Mouse (Mus musculus) testis, adult 2 months (tissue): ENCODE measurements around the gene Rprd1b. TPM values are rescaled to one million over a fixed set of nuclear protein-coding genes. Genes with fewer than 3 reads are reported as not detected.

Experiments used
- H3K27ac ChIP-seq: fragments of 200-500 bp; 2 replicates; pipeline ENCODE4 v1.5.1; 2012; ENCODE audit warnings: low read depth, low read length; ENCODE audit not compliant: control insufficient read depth, insufficient read depth
- H3K27me3 ChIP-seq: fragments of 200-500 bp; 2 replicates; pipeline ENCODE4 v1.6.1; 2012; ENCODE audit warnings: mild to moderate bottlenecking, low read length, moderate library complexity; ENCODE audit not compliant: control insufficient read depth, insufficient read depth
- H3K36me3 ChIP-seq: fragments of 200-500 bp; 2 replicates; pipeline ENCODE4 v1.6.1; 2012; ENCODE audit warnings: mild to moderate bottlenecking, low read length; ENCODE audit not compliant: control insufficient read depth, insufficient read depth
- H3K4me1 ChIP-seq: fragments of 200-500 bp; 2 replicates; pipeline ENCODE4 v1.6.1; 2012; ENCODE audit warnings: low read length; ENCODE audit not compliant: control insufficient read depth, insufficient read depth
- H3K4me3 ChIP-seq: fragments of 200-500 bp; 2 replicates; pipeline ENCODE4 v1.5.1; 2012; ENCODE audit warnings: low read depth, mild to moderate bottlenecking, low read length, moderate library complexity, mixed read lengths; ENCODE audit not compliant: control insufficient read depth
- CTCF ChIP-seq: fragments of 200-500 bp; IDR thresholded peaks from 2 replicates; pipeline ENCODE4 v1.5.1; 2012; ENCODE audit warnings: low read depth, mild to moderate bottlenecking, inconsistent platforms, low read length, moderate library complexity; ENCODE audit not compliant: control insufficient read depth, insufficient read depth, insufficient replicate concordance
- POLR2A ChIP-seq: fragments of 200-500 bp; IDR thresholded peaks from 2 replicates; pipeline ENCODE4 v1.6.1; 2012; ENCODE audit warnings: low read depth, mild to moderate bottlenecking, inconsistent platforms, low read length, moderate library complexity; ENCODE audit not compliant: control insufficient read depth
- polyA plus RNA-seq: library from polyadenylated mRNA; depleted of rRNA; stranded (reverse); fragments of >200 nt; gene quantifications from 2 replicates; pipeline ENCODE4 v1.2.3, GENCODE M21; 2012

Gene Rprd1b
- polyA plus RNA-seq, 1 experiment, result 7.3 TPM

GRCm38 (mm10) chr2:158155615-158156014 is 127.3 kb downstream of the Rprd1b start:
- TF ChIP-seq CTCF (no peak), POLR2A (no peak)
- Histone ChIP-seq H3K4me1 (peaks cover 7% of the 10 kb centered on the region), H3K4me3 (no peak overlapping the region), H3K27me3 (peaks cover 2% of the 10 kb centered on the region; the same call in 1 of the 2 replicates), H3K27ac (no peak overlapping the region), H3K36me3 (no peaks in the 10 kb centered on the region)

GRCm38 (mm10) chr2:158156487-158156886 is 128.2 kb downstream of the Rprd1b start:
- H3K27me3 ChIP-seq, result peaks cover 2% of the 10 kb centered on the region; the same call in 1 of the 2 replicates
- TF ChIP-seq POLR2A (no peak), CTCF (no peak)
- no peak overlapping the region for H3K4me3 ChIP-seq
- no peak overlapping the region for H3K27ac ChIP-seq
- H3K36me3 ChIP-seq, result no peaks in the 10 kb centered on the region
- H3K4me1 ChIP-seq, result peaks cover 7% of the 10 kb centered on the region

- peaks cover 7% of the 10 kb centered on the region for H3K4me1 ChIP-seq
Observed at GRCm38 (mm10) chr2:158157654-158158053, 129.4 kb downstream of the Rprd1b start.

GRCm38 (mm10) chr2:158159376-158160235 is 131.3 kb downstream of the Rprd1b start:
- no peak overlapping the region; the same call in 1 of the 2 replicates for H3K27ac ChIP-seq
- TF ChIP-seq CTCF (no peak), POLR2A (no peak)
- 0 out of 2 replicates have a peak, but pooled peaks cover 2% of the 10 kb centered on the region for H3K4me1 ChIP-seq

More at GRCm38 (mm10) chr2:158157654-158158053, 129.4 kb downstream of the Rprd1b start:
- no peak overlapping the region for H3K27ac ChIP-seq
- peaks cover 2% of the 10 kb centered on the region; the same call in 1 of the 2 replicates for H3K27me3 ChIP-seq
- TF ChIP-seq POLR2A (no peak), CTCF (no peak)
- H3K4me3 ChIP-seq, result no peak overlapping the region
- no peaks in the 10 kb centered on the region for H3K36me3 ChIP-seq

GRCm38 (mm10) chr2:158161761-158162160 is 133.5 kb downstream of the Rprd1b start:
- TF ChIP-seq POLR2A (no peak), CTCF (no peak)
- Histone ChIP-seq H3K36me3 (no peaks in the 10 kb centered on the region), H3K4me3 (no peak overlapping the region), H3K4me1 (0 out of 2 replicates have a peak, but pooled peaks cover 2% of the 10 kb centered on the region), H3K27me3 (no peaks in the 10 kb centered on the region), H3K27ac (no peak overlapping the region)

More at GRCm38 (mm10) chr2:158159376-158160235, 131.3 kb downstream of the Rprd1b start:
- H3K36me3 ChIP-seq, result no peaks in the 10 kb centered on the region
- H3K4me3 ChIP-seq, result no peak overlapping the region
- no peaks in the 10 kb centered on the region for H3K27me3 ChIP-seq

GRCm38 (mm10) chr2:158163034-158163433 is 134.7 kb downstream of the Rprd1b start:
- H3K36me3 ChIP-seq, result no peaks in the 10 kb centered on the region

GRCm38 (mm10) chr2:158165776-158166175 is 137.5 kb downstream of the Rprd1b start:
- Histone ChIP-seq H3K27me3 (no peaks in the 10 kb centered on the region), H3K27ac (no peak overlapping the region), H3K4me1 (no peaks in the 10 kb centered on the region), H3K4me3 (no peak overlapping the region), H3K36me3 (no peaks in the 10 kb centered on the region)
- TF ChIP-seq CTCF (no peak), POLR2A (no peak)

More at GRCm38 (mm10) chr2:158163034-158163433, 134.7 kb downstream of the Rprd1b start:
- TF ChIP-seq POLR2A, result no peak
- TF ChIP-seq CTCF, result no peak
- H3K4me1 ChIP-seq, result 0 out of 2 replicates have a peak, but pooled peaks cover 2% of the 10 kb centered on the region
- H3K27me3 ChIP-seq, result no peaks in the 10 kb centered on the region
- no peak overlapping the region for H3K4me3 ChIP-seq
- H3K27ac ChIP-seq, result no peak overlapping the region

GRCm38 (mm10) chr2:158166628-158167027 is 138.3 kb downstream of the Rprd1b start:
- TF ChIP-seq CTCF, result no peak
- no peak for TF ChIP-seq POLR2A
- no peaks in the 10 kb centered on the region for H3K36me3 ChIP-seq
- no peak overlapping the region for H3K27ac ChIP-seq
- no peak overlapping the region for H3K4me3 ChIP-seq
- H3K4me1 ChIP-seq, result no peaks in the 10 kb centered on the region
- H3K27me3 ChIP-seq, result no peaks in the 10 kb centered on the region
